Mouse (Mus musculus): ENCODE measurements around the gene Rfx2. TPM values are rescaled to one million over a fixed set of nuclear protein-coding genes. Genes with fewer than 3 reads are reported as not detected.

The Rfx2 gene
- total and polyA plus RNA-seq, 2 experiments from 2014 or later, result 4.4 to 9.8 TPM

DNA sequence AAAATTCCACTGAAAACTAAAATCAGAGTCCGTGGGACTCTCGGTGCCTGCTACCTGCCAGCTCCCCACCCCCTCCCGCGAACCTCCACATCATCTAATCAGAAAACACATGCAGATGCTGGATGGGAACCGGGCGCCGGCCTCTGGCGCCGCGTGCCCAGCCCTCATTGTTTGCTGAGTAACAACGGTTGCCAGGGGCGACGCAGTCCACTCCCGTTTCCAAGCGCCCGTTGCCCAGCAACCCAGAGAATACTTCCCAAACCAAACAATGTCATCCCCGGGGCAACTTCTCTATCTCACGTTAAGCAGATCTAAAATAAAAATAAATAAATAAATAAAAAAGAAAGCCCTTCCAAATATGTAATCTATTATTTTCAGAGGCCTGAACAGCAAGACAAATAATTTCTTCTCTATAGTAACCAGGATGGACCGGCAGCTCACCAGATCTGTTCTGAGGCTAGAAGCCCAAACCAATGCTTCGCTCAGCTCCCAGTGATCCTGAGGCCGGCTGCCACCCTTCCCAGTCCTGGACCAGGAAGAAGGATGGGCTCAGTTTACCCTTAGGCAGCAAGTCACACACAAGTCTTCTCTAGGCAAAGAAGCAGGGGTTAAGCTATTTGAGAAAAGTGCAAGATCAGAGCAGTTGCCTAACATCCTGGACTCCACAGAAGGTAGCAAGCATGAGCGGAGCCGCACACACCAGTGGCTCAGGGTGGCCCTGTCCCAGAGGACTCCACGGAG is 16.3 kb downstream of the Rfx2 start:
- Histone ChIP-seq H3K36me3 (ENCODE audit: insufficient read depth, low read length) (no peaks in the 10 kb centered on the region), H3K4me3 (ENCODE audit: low read length) (no peak overlapping the region), H3K9me3 (ENCODE audit: low read length) (no peaks in the 10 kb centered on the region), H3K4me2 (ENCODE audit: low read depth, low read length) (peak overlapping the region; percentile 38), H3K4me1 (ENCODE audit: insufficient read depth, low read length) (peaks cover 16% of the 10 kb centered on the region), H3K27me3 (ENCODE audit: insufficient read depth, low read length) (no peaks in the 10 kb centered on the region), H3K27ac (peak overlapping the region; percentile 69), H3K9ac (replicated peaks; ENCODE audit: low read length) (no peak overlapping the region)
- peak; percentile 94 for DNase-seq (ENCODE audit: low spot score)
- peak; percentile 75 for ATAC-seq
- TF ChIP-seq CTCF (IDR thresholded peaks at IDR 0.05; ENCODE audit: low read depth), result no peak
- WGBS, result 6% methylated on average over 24 of the region's 24 CpGs

DNA sequence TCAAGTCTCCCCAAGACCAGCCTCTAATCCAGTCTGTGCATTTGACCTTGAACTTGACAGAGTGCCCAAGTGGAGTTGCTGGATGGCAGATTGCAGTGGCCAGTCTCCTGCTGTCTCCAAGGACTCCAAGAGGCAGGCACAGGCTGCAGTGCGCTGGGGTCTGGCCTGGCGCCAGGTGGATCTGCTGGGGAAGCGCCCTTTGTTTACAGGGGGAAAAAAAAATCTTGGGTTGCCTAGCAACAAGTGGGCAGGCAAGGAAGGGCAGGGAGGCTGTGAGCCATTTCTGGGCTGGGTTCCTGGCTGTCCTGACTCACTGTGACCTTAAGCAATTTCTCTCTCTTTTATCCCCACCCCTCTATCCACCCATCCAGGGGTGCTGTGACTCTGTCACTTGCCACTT is 20.6 kb downstream of the Rfx2 start:
- Histone ChIP-seq H3K27me3 (ENCODE audit: insufficient read depth, low read length) (no peaks in the 10 kb centered on the region), H3K4me2 (ENCODE audit: low read depth, low read length) (no peak overlapping the region), H3K9ac (replicated peaks; ENCODE audit: low read length) (no peak overlapping the region), H3K4me1 (ENCODE audit: insufficient read depth, low read length) (peaks cover 16% of the 10 kb centered on the region), H3K9me3 (ENCODE audit: low read length) (no peaks in the 10 kb centered on the region), H3K36me3 (ENCODE audit: insufficient read depth, low read length) (no peaks in the 10 kb centered on the region), H3K4me3 (ENCODE audit: low read length) (no peak overlapping the region), H3K27ac (peak overlapping the region; percentile 68; the same call in 1 of the 2 replicates)
- TF ChIP-seq CTCF (IDR thresholded peaks at IDR 0.05; ENCODE audit: low read depth), result peak; percentile 7; the same call in 1 of the 2 replicates
- peak; percentile 84 for ATAC-seq
- WGBS, result 20% methylated on average over 3 of the region's 3 CpGs
- peak; percentile 95 for DNase-seq (ENCODE audit: low spot score)

GRCm38 (mm10) chr17:56808518-56808917 is 22.3 kb downstream of the Rfx2 start:
- no peak overlapping the region for H3K4me3 ChIP-seq (ENCODE audit: low read length)
- H3K9me3 ChIP-seq (ENCODE audit: low read length), result no peaks in the 10 kb centered on the region
- no peak overlapping the region for H3K9ac ChIP-seq (replicated peaks; ENCODE audit: low read length)
- peak; percentile 99 for TF ChIP-seq CTCF (IDR thresholded peaks at IDR 0.05; ENCODE audit: low read depth)
- ATAC-seq, result peak; percentile 83
- H3K27me3 ChIP-seq (ENCODE audit: insufficient read depth, low read length), result no peaks in the 10 kb centered on the region
- H3K27ac ChIP-seq, result no peak overlapping the region
- peaks cover 10% of the 10 kb centered on the region; the same call in 1 of the 2 replicates for H3K4me1 ChIP-seq (ENCODE audit: insufficient read depth, low read length)
- H3K36me3 ChIP-seq (ENCODE audit: insufficient read depth, low read length), result no peaks in the 10 kb centered on the region
- DNase-seq (ENCODE audit: low spot score), result peak; percentile 92
- 7% methylated on average over 9 of the region's 9 CpGs for WGBS
- no peak overlapping the region for H3K4me2 ChIP-seq (ENCODE audit: low read depth, low read length)

GRCm38 (mm10) chr17:56805784-56806183 is 25.0 kb downstream of the Rfx2 start:
- Histone ChIP-seq H3K4me2 (ENCODE audit: low read depth, low read length) (no peak overlapping the region), H3K9ac (replicated peaks; ENCODE audit: low read length) (no peak overlapping the region), H3K4me1 (ENCODE audit: insufficient read depth, low read length) (peaks cover 9% of the 10 kb centered on the region; the same call in 1 of the 2 replicates), H3K27ac (no peak overlapping the region), H3K9me3 (ENCODE audit: low read length) (no peaks in the 10 kb centered on the region), H3K36me3 (ENCODE audit: insufficient read depth, low read length) (no peaks in the 10 kb centered on the region), H3K27me3 (ENCODE audit: insufficient read depth, low read length) (no peaks in the 10 kb centered on the region), H3K4me3 (ENCODE audit: low read length) (no peak overlapping the region)
- no peak for ATAC-seq
- DNase-seq (ENCODE audit: low spot score), result peak; percentile 15
- peak; percentile 59 for TF ChIP-seq CTCF (IDR thresholded peaks at IDR 0.05; ENCODE audit: low read depth)
- WGBS, result 81% methylated on average over 1 of the region's 1 CpGs

DNA sequence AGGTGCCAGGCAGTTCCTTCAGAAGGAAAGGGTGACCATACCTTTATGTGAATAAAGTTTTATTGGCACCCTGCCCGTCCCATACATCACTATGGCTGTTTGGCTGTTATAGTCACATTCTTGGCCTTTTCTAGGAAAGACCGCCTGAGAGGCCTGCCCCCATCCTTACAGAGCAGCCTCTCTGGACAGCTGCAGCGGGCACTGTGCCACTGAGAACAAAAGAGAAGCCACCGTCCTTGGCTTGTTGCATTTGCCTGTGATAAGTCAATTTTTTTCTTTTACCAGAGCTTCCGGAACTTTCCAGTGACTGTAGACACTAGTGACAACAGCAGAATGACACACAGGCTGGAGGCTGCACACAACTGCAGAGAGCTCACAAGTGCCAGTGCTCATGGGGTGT is 25.9 kb downstream of the Rfx2 start:
- Histone ChIP-seq H3K9me3 (ENCODE audit: low read length) (no peaks in the 10 kb centered on the region), H3K27me3 (ENCODE audit: insufficient read depth, low read length) (no peaks in the 10 kb centered on the region), H3K4me2 (ENCODE audit: low read depth, low read length) (no peak overlapping the region), H3K27ac (no peak overlapping the region), H3K4me3 (ENCODE audit: low read length) (no peak overlapping the region), H3K36me3 (ENCODE audit: insufficient read depth, low read length) (no peaks in the 10 kb centered on the region), H3K4me1 (ENCODE audit: insufficient read depth, low read length) (0 out of 2 replicates have a peak, but pooled peaks cover 2% of the 10 kb centered on the region), H3K9ac (replicated peaks; ENCODE audit: low read length) (no peak overlapping the region)
- no peak for TF ChIP-seq CTCF (IDR thresholded peaks at IDR 0.05; ENCODE audit: low read depth)
- no peak for ATAC-seq
- 42% methylated on average over 5 of the region's 5 CpGs for WGBS
- peak; percentile 61 for DNase-seq (ENCODE audit: low spot score)

GRCm38 (mm10) chr17:56802065-56802464 is 28.7 kb downstream of the Rfx2 start:
- ATAC-seq, result no peak
- TF ChIP-seq CTCF (IDR thresholded peaks at IDR 0.05; ENCODE audit: low read depth), result no peak
- no peaks in the 10 kb centered on the region for H3K36me3 ChIP-seq (ENCODE audit: insufficient read depth, low read length)
- no peaks in the 10 kb centered on the region for H3K9me3 ChIP-seq (ENCODE audit: low read length)
- H3K27ac ChIP-seq, result no peak overlapping the region
- no peak overlapping the region for H3K9ac ChIP-seq (replicated peaks; ENCODE audit: low read length)
- no peaks in the 10 kb centered on the region for H3K4me1 ChIP-seq (ENCODE audit: insufficient read depth, low read length)
- no peak overlapping the region for H3K4me2 ChIP-seq (ENCODE audit: low read depth, low read length)
- 84% methylated on average over 8 of the region's 8 CpGs for WGBS
- H3K27me3 ChIP-seq (ENCODE audit: insufficient read depth, low read length), result no peaks in the 10 kb centered on the region
- H3K4me3 ChIP-seq (ENCODE audit: low read length), result no peak overlapping the region
- DNase-seq (ENCODE audit: low spot score), result no peak

GRCm38 (mm10) chr17:56799276-56799675 is 31.5 kb downstream of the Rfx2 start:
- Histone ChIP-seq H3K27me3 (ENCODE audit: insufficient read depth, low read length) (no peaks in the 10 kb centered on the region), H3K9me3 (ENCODE audit: low read length) (no peaks in the 10 kb centered on the region), H3K27ac (no peak overlapping the region), H3K36me3 (ENCODE audit: insufficient read depth, low read length) (no peaks in the 10 kb centered on the region), H3K9ac (replicated peaks; ENCODE audit: low read length) (no peak overlapping the region), H3K4me2 (ENCODE audit: low read depth, low read length) (no peak overlapping the region), H3K4me3 (ENCODE audit: low read length) (no peak overlapping the region), H3K4me1 (ENCODE audit: insufficient read depth, low read length) (no peaks in the 10 kb centered on the region)
- no peak for TF ChIP-seq CTCF (IDR thresholded peaks at IDR 0.05; ENCODE audit: low read depth)
- DNase-seq (ENCODE audit: low spot score) (no peak), ATAC-seq (no peak)
- 83% methylated on average over 3 of the region's 3 CpGs for WGBS

Measured in hindbrain, postnatal 0 days (tissue).